Mouse (Mus musculus) urinary bladder, postnatal 10 days (tissue): ENCODE data around the gene Phyhd1.

ENCODE experiments used
- DNase-seq: peaks from one replicate; pipeline ENCODE4 v3.0.0; 2022; ENCODE audit warnings: low spot score

Gene Phyhd1

DNA sequence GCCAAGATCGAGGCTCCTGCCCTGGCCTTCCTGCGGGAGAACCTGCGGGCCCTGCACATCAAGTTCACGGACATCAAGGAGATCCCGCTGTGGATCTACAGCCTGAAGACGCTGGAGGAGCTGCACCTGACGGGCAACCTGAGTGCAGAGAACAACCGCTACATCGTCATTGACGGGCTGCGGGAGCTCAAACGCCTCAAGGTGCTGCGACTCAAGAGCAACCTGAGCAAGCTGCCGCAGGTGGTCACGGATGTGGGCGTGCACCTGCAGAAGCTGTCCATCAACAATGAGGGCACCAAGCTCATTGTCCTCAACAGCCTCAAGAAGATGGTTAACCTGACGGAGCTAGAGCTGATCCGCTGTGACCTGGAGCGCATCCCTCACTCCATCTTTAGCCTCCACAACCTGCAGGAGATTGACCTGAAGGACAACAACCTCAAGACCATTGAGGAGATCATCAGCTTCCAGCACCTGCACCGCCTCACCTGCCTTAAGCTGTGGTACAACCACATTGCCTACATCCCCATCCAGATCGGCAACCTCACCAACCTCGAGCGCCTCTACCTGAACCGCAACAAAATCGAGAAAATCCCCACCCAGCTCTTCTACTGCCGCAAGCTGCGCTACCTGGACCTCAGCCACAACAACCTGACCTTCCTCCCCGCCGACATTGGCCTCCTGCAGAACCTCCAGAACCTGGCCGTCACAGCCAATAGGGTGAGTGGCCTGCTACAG, 9.2 kb upstream of the Phyhd1 start:
- DNase-seq, result no peak

DNA sequence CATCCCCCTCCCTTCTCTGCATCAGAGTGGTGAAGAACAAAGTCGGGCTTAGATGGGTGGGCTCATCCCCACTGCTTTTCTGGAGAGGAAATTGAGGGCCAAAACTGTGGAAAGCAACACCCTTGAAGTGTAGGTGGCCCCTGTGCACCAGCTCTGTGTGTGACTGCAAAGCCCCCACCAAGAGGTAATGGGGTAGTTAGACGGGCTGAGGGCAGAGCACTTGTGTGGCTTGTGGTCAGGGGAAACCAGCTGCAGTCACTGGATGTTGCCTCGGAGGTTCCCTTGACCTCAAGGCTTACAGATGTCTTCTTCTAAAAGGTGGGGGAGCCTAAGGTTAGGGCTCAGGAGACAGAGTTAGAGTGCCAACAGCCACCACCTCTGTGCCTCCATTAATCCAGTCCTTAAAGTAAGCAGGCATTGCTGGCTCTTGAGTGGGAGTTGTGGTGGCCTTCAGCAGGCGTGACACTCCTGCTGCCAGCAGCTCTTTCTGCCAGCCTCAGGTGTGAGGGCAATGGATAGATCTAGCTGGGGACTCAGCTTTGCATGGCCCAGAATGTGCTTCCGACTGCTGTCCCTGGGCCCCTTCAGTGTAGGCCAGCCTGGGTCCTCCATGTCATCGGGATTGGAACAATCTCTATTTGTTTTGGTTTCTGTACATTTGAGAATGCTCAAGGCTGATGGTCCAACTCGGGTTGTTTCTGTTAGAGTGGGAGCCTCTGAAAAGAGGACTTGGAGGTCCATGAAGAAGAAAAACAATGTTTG, 8.1 kb upstream of the Phyhd1 start:
- no peak for DNase-seq

DNA sequence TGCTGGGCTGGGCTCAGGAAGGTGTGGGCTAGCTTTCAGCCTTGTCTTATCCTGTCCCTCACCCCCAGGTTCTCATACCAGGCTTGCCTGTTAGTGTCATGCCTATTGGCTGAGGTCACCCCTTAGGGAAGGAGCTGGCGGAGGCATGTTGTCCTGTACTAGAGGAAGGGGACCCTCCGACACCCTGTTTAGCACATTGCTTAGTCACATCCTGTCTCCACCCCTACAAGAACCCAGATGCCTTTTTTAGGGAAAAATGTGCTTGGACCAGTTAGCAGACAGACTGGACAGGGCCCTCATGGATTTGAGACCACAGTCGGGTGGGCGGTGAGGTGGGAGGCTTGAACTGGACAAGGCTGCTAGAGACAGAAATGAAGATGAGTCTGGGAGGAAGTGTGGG, 7.4 kb upstream of the Phyhd1 start:
- DNase-seq, result no peak

DNA sequence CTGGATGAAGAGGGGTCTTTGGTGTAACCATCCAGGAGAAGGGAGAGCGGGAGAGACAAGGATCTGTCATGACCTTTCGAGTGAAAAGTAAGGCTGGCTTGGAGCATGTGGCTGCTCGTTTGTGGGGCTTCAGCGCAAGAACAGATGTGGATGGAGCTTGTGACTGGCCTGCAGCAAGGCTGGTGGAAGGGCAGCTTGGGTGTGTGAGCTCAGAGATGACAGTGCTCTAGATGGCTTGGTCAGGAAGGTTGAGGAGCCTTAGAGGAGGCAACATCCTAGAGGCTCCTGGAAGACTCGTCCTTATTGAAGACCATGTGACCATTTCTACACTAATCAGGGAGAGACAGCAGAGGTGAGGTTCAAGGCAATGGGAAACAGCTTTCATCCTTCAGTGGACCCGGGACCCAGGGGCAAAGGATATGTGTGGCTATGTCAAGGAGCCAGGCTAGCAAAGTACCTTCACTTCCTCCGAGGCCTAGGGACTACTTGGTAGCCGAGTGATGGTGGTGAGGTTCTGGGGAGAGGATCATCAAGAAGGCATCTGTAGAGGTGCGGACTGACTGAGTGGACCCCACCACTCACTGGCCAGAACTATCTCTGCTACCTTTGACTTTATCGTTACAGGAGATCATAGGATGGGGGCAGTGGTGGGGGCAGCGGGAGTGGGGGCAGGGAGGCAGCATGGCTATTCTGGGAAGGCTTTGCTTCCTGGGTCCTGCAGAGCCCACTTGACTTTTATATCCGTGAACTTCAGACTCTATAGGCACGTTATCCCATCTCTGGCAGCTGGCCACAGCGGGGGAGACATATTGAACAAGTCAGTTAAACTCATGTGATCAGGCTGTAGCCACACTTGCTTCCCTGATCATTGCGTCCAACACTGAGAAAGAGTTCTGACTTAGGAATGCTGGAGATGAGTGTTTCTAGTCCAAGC, 6.6 kb upstream of the Phyhd1 start:
- no peak for DNase-seq

DNA sequence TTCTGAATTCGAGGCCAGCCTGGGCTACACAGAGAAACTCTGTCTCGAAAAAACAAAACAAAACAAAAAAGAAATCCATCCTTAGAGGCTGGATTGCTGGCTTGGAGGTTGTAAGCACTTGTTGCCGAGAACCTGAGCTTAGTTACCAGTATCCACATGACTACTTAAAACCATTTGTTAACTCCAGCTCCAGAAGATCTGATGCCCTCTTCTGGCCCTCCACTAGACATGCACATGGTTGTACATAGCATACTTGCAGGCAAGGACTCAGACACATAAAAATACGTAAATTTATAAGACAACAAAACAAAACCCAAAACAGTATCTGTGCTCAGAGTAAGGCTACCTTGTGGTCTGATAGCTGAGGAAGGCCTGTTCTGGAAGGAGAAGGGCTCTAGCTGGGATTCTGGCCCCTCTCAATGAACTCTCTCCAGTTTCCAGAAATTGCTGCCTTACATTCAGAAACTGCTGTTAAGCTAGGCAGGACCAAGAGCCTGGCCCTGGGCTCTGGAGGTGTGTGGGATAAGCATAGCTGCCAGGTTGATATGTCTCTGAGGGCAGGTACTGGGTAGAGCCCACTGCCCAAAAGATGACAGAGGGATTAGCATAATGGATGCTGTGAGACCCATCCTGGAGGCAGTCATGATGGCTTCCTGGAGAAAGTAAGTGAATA, 4.8 kb upstream of the Phyhd1 start:
- no peak for DNase-seq

DNA sequence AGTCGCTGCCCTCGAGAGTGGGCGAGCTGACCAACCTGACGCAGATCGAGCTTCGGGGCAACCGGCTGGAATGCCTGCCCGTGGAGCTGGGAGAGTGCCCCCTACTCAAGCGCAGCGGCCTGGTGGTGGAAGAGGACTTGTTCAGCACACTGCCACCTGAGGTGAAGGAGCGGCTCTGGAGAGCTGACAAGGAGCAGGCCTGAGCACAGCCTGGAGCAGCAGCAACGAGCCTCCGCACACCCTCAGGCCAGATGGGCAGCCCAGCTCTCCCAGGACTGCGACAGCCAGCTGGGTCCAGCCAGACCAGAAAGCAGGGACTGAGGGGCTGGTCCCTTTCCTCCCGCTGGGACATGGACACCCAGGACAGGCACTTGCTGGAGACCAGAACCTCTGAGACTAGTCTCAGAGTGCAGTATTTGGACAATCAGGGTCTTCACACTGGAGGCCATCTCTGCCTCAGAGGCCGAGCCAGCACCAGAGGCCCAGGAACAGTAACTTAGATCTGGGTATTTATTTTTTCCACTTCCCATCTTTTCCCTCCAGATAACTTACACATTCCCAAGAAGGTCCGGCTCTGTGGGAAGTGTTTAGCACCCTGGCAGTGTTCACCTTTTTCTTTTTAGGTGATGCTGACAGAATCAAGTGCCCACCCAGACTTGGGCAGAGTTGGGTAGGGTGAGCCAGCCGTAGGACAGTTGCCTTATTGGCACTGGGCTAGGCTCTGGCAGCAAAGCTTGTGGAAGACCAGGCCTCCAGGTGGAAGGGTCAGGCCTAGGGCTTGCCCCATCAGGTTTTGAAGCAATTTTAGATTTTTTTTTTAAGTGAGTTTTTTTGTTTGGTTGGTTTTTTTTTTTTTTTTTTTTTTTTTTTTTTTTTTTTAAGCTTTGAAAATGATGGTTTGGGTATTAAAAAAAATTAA, 3.8 kb upstream of the Phyhd1 start:
- no peak for DNase-seq

DNA sequence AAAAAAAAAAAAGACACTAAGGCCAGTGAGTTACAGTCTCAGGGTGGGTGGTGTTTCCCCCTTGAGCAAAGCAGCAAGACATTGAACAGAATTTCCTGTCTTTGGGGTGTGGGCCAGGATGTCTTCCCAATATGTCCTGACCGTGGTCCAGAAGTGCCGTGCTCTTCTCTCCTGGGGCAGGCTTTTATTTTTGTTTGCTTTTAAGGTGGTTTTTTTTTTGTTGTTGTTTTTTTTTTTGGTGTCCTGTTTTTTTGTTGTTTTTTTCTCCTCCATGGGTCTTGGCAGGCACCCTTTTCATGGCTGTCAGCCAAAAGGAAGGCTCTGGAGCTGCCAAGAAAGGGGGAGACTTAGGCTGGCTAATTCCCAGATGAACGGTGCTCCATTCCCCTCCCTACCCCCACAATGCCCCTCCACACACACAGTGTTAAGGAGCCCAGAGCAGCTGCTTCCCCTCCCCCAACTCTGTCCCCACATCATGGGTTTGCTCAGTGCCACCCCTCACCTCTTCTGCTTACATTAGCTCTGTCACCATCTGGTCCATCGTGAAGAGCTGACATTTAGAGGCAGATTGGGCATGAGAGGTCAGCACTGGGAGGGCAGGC, 3.1 kb upstream of the Phyhd1 start:
- DNase-seq, result no peak

DNA sequence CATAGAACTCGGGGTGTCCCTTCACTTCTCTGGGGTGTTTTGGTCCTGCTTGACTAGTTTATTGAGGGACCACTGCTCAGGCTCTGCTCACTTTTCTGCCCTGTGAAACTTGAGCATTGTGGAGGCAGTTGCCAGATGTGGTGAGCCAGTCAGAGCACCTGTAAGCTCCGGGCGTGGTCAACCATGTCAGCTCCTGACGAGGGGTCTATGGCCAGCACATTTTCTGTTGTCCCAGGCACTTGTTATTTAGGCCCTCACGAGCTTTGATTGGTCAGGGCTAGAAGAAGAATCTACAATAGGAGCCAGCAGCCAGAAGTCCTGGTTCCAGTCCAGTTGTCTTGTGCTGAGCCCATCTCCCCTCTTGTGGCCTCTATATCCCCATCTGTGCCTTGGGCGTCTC, 2.2 kb upstream of the Phyhd1 start:
- DNase-seq, result no peak

DNA sequence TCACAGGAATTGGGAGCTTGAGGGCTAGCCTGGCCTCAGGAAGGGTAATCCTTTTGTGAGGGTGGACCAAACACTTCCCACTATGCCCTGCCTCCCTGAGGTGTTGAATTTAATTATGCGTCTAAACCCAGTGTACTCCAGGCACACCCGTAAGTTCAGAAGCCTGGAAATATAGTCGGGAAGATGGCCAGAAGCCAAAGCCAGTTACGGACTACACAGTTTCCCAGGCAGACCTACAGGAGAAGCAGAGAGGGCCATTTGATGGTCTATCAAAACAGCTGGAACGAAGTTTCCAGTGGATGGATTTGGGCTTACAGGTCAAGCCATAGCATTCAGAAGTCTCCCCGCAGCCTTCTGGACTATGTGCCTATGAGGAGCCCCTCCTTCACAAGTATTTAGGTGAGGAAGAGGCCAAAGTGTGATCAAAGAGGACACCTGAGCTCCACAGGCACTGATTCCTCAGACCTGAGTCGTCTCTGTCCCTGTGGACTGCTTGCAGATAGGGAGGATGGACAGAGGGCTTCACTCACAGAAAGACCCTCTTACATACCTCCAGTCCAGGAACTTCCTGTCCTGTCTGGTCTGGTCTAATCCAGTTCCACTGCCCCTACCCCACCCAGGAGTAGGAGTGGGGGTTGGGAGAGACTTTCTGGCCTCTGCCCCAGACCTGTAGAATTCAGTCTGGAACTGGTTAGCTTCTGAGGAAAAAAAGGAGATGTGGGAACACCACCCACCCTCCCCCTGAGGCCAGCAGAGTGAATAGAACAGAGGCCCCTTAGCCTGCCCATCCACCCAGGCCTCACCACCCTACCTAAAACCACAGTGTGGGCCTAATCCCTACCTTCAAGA, 1.1 kb upstream of the Phyhd1 start:
- no peak for DNase-seq

DNA sequence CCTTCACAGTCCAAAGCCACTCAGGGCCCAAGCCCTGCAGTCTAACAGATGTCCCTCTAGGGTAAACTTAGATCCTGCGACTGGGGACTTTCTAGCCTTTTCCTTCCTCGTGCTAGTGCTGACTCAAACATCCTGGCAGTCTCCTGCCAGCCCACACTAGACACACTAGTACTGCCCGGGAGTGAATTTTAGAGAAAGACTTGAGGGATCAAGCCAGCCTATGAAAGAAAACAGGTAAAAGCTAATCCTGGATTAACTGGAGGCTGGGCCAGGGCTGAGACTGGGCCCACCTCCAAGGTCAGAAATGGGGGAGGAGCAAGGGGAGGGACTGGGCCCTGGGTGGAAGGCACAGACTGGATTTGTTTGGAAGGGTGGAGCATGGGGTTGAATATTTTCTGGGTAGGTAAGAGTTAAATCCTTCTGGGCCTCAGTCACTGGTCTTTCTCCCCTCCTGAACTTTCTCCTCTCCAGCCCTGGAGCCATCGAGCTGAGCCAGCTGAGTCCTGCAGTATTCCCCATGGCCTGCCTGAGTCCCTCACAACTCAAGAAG, 464 bp downstream of the Phyhd1 start:
- DNase-seq, result no peak

DNA sequence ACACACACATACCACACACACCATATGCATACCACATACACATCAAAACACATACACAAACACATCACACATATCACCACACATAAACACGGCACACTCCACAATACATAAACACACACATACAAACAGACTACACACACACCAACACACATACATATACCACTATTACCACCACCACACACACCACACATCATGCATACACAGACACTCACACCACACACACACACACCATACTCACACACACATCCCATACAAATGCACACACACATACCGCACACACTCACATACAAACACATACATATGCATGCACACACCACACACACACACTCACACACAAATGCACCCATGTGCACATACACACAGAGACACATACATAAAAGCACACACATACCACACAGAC, 1.5 kb downstream of the Phyhd1 start:
- DNase-seq, result no peak

DNA sequence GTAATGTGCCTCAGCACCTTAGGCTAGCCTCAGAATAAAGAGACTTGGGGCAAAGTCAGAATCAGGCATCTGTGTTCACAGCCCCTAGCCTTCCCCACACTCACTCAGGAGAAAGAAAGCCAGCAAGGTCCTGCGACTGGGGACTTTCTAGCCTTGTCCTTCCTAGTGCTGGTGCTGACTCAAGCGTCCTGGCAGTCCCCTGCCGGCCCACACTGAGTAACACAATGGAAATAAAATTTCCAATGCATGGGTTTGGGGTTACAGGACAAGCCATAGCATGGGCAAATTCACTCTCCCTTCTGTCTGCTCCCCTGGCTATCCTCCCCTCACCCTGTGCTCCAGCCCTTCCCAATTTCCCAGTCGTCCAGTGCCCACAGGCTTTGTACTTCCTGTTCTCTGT, 2.4 kb downstream of the Phyhd1 start:
- DNase-seq, result no peak

DNA sequence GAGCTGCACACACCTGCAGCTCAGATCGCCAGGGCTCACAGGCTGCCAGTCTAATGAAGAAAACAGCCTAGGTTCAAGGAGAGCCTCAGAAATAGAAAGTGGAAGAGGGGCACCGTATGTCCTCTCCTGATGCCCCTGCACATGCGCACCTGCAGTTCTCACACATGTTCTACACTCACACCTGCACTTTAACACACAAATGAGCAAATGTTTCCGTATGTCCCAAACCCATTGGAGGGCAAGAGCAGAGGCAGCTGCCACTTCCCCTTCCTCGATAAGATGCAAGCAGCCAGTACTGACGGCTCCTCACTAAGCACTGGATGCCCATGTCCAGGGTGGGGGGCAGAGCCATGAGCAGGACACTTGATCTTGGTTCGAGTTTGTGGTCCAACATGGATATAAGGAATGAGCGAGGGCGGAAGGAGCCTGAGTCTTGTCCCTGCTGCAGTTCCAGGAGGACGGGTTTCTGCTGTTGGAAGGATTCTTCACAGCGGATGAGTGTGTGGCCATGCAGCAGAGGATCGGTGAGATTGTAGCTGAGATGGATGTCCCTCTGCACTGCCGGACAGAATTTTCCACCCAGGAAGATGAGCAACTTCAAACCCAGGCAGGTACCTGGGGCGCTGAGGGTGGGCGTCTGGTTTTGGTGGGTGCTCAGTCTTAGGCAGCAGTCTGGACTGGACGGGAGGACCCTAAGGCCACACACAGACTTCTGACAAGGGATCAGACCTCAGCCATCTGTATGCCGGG, 3.4 kb downstream of the Phyhd1 start:
- no peak for DNase-seq

DNA sequence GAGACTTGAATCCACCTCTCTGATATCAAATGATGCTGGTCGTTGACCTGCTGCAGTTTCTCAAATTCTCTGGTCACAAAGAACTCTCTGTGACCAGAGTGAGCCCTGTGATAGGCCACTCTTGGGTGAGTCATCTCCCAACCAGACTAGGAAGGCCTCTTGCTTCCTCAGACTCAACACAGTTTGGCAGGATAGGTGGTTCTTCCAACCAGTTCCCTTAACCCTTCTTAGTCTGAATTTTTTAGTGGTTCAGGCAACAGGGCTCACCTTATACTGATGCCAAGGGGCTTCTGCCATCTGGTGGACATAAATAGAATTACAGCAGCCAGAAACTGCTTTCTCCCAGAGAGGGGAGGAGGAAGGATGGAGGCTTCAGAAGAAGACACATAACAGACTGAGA, 4.1 kb downstream of the Phyhd1 start:
- DNase-seq, result no peak

DNA sequence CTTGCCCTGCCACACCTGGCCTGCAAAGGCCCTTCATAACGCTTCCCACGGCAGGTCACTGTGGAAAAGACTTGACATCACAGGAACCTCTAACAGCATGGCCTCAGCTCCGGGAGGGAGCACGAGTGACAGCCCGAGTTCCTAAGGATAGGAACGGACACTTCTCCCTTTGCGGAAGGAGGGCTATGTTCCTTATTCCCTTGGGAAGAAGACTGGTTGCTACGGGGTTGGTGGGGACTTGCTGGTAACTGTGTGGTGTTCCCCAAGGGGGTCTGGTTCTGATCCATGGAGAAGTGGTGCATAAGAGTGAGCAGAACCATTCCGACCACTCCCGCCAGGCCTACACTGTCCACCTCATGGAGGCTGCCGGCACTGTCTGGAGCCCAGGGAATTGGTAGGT, 14.7 kb downstream of the Phyhd1 start, which contains the start of gene Gm28038:
Gm28038 (plus strand) TSS at position 301 of the 400 bp plus-strand sequence.
- no peak for DNase-seq

DNA sequence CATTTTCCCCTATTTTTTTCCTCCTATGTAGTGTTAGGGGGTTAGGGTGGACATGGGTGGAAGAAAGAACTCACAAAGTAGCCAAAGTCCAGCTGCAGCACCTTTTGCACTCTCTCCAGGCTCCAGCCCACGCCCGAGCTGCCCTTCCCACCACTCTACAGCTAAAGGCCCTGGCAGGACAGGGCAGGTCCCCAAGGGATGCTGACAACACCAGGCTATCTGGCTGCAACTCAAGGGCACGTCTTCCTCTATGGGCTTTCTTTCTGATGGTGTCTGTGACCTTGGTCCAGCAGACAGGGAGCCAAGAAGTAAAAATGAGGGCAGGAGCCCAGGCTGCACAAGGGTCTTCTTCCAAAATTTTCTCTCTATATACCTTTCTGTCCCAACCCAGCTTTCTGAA, 15.6 kb downstream of the Phyhd1 start:
- DNase-seq, result no peak

DNA sequence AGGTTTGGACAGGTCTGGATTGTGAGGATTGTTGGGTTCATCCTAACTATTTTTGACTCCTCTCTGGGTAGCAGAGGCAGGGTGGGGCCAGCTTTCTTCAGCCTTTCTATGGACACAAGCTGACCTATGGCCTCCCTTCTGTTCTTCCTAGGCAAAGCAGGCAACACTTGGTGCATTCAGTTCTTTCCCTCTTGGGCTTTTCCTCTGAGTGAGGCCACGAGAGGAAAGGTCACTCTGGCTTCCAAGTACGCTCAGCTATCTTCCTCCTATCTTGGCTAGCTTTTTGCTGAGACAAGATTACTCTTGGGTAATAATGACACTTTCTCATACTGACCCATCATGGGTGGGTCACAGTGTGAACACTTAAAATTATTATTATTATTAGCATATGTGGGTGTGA, 17.2 kb downstream of the Phyhd1 start:
- no peak for DNase-seq

DNA sequence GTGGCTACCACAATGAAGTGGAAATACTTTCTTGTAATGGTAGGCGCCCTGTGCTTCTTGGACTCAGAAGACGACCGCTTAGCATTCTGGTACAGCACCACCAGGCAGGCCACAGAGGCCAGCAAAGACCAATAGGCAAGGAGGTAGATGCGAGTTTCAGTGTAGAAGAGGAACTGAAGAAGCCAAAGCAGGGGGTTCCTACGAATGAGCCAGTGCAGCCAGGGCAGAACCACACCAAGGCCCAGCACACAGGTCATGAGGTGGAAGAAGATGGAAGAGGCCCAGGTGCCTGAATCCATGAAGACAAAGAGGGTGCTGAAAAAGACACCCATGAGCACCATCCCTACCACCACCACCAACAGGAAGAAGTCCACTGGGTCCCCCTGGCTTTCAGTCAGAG, 19.0 kb downstream of the Phyhd1 start:
- DNase-seq, result no peak
